Mouse (Mus musculus) C2C12 (cell line): ENCODE data around the gene Ercc2. TPM values are rescaled to one million over a fixed set of nuclear protein-coding genes. Genes with fewer than 3 reads are reported as not detected.

Experiments used
- H3K27me3 ChIP-seq: one replicate; pipeline ENCODE4 v1.6.1; 2011; ENCODE audit not compliant: control insufficient read depth, insufficient read depth, insufficient read length
- H3K36me3 ChIP-seq: one replicate; pipeline ENCODE4 v1.6.1; 2011; ENCODE audit not compliant: control insufficient read depth, insufficient read depth
- H3K4me3 ChIP-seq: one replicate; pipeline ENCODE4 v1.5.1; 2011; ENCODE audit warnings: mild to moderate bottlenecking, control low read depth; ENCODE audit not compliant: poor library complexity, insufficient read depth, severe bottlenecking
- H3K79me2 ChIP-seq: one replicate; pipeline ENCODE4 v1.6.1; 2011; ENCODE audit not compliant: control insufficient read depth, insufficient read depth
- H3K79me3 ChIP-seq: one replicate; pipeline ENCODE4 v1.6.1; 2011; ENCODE audit warnings: low read depth, control low read depth
- H3ac ChIP-seq: one replicate; pipeline ENCODE3; 2011; ENCODE audit warnings: low read depth; ENCODE audit not compliant: control insufficient read depth, insufficient read length
- CEBPB ChIP-seq: IDR thresholded peaks from one replicate; pipeline ENCODE4 v1.6.1; 2011; ENCODE audit warnings: low read depth, mild to moderate bottlenecking, control low read depth, moderate library complexity
- CTCF ChIP-seq: IDR thresholded peaks from one replicate; pipeline ENCODE4 v1.5.1; 2011; ENCODE audit not compliant: control insufficient read depth, insufficient read depth, insufficient read length
- FOSL1 ChIP-seq: IDR thresholded peaks from one replicate; pipeline ENCODE4 v1.8.0; 2011; ENCODE audit warnings: mild to moderate bottlenecking, low read length; ENCODE audit not compliant: poor library complexity, insufficient read depth, severe bottlenecking
- MAX ChIP-seq: IDR thresholded peaks from one replicate; pipeline ENCODE4 v1.6.1; 2011; ENCODE audit warnings: mild to moderate bottlenecking, control low read depth
- MYOD1 ChIP-seq: IDR thresholded peaks from one replicate; pipeline ENCODE4 v1.6.1; 2011; ENCODE audit warnings: low read depth; ENCODE audit not compliant: control insufficient read depth, insufficient read length
- MYOG ChIP-seq: IDR thresholded peaks from one replicate; pipeline ENCODE4 v1.6.1; 2011; ENCODE audit not compliant: control insufficient read depth, insufficient read length; ENCODE audit errors: extremely low read depth
- USF1 ChIP-seq: IDR thresholded peaks from one replicate; pipeline ENCODE4 v1.6.1; 2011; ENCODE audit warnings: low read depth, mild to moderate bottlenecking, control low read depth, moderate library complexity
- polyA plus RNA-seq: library from polyadenylated mRNA; unstranded; fragments of >200 nt; fragmentation: generic; extraction: Trizol; gene quantifications from one replicate; pipeline ENCODE4 v1.2.1, GENCODE M21; 2012; ENCODE audit warnings: missing spikeins

Gene Ercc2
- polyA plus RNA-seq, 1 experiment, result 9.7 TPM

DNA sequence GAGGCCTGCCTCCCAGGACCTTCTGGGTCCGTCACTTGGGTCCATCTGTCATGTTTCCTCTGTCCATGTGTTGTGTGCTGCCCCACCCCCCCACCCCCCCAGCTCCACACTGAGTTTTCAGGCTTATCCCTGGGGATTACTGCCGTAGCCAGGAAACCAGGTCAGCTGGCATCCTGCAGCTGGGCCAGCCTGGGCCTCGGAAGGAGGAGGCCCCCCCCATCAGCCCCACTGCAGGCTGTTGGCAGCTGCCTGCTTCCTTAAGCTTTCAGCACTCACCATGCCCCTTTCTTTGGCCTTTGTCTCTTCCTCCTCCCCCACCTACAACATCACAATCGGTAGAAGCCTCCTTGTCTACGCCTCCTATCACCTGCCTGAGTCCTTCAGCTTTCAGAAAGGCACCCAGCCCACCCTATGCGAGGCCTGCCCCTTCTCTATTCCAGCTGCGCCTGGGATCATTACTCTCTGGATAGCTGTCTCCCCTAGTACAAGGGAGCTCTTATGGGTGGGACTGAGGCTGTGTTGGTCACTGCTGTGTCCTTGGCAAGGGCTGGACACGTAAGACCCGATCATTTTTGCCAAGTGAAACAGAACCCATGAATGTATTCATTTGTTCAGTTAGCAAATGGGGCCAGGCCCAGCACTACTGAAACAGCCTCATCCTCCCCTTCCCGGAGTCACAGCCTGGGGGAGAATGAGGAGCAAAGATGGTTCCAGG is 7.0 kb downstream of the Ercc2 start:
- Histone ChIP-seq H3ac (no peak overlapping the region), H3K79me3 (no peaks in the 10 kb centered on the region), H3K79me2 (peaks cover 7% of the 10 kb centered on the region), H3K4me3 (no peak overlapping the region), H3K36me3 (peaks cover 4% of the 10 kb centered on the region), H3K27me3 (no peaks in the 10 kb centered on the region)
- TF ChIP-seq USF1 (no peak), MAX (no peak), MYOG (no peak), CTCF (no peak), FOSL1 (no peak), MYOD1 (no peak), CEBPB (no peak)

DNA sequence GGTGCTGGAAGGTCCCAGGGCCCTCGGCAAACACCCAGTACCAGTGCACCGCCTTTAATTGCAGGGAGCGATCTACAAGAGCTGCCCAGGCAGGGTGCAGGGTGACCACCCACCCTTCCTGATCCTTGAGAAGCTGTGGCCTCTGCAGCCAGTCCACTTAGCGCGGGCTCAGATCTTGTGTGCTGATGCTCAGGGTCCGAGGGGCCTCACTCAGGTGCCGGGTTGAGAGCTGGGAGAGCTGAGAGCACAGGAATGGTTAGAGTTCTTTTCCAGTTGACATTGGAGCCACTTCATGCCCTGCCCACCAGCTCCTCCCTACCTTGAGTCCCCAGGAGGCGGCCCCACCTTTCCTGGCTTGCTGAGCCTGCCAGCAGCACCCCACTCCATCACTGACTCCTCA is 12.7 kb downstream of the Ercc2 start:
- Histone ChIP-seq H3K79me2 (no peaks in the 10 kb centered on the region), H3K36me3 (peaks cover 4% of the 10 kb centered on the region), H3ac (no peak overlapping the region), H3K4me3 (no peak overlapping the region), H3K27me3 (no peaks in the 10 kb centered on the region), H3K79me3 (no peaks in the 10 kb centered on the region)
- TF ChIP-seq MYOD1, result no peak
- TF ChIP-seq CTCF, result no peak

DNA sequence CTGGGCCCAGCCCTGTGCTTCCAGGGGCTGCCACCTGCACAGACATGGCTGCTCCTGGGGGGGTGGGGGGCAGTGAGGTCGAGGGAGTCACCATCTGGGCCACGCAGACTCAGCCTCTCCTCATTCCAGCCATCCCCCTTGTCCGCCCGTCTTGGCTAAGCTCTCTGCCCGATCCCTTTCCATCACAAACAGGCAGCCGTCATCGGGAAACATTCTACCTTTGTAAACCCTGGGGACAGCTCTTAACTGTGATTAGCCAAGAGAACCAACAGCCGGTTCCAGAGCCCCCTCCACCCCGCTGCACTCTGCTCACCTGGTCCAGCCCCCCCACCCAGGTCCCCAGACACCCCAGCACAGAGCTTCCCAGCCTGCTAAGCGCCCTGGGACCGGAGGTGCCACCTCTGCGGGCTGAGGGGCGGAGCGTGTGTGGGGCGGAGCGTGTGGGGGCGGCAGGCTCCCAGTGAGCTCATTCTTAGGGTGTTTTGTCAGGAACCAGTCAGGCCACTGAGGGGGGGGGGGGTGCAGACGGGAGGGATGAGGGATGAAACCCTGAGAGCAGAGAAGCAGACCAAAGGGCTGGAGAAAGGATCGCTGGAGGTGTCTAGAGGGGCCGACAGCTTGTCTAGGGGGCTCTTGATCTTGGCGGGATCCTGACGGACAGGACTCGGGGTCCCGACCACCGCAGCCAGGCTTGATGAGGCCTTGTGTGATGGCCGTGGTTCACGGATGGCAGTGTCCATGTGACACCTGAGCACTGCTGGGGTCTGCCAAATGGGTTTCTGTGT is 17.9 kb downstream of the Ercc2 start:
- no peaks in the 10 kb centered on the region for H3K79me3 ChIP-seq
- no peaks in the 10 kb centered on the region for H3K79me2 ChIP-seq
- H3K36me3 ChIP-seq, result no peaks in the 10 kb centered on the region
- H3K27me3 ChIP-seq, result peaks cover 8% of the 10 kb centered on the region
- no peak overlapping the region for H3K4me3 ChIP-seq
- TF ChIP-seq USF1 (no peak), CEBPB (no peak), MYOG (no peak), FOSL1 (no peak), MAX (no peak), MYOD1 (no peak), CTCF (no peak)
- H3ac ChIP-seq, result no peak overlapping the region

DNA sequence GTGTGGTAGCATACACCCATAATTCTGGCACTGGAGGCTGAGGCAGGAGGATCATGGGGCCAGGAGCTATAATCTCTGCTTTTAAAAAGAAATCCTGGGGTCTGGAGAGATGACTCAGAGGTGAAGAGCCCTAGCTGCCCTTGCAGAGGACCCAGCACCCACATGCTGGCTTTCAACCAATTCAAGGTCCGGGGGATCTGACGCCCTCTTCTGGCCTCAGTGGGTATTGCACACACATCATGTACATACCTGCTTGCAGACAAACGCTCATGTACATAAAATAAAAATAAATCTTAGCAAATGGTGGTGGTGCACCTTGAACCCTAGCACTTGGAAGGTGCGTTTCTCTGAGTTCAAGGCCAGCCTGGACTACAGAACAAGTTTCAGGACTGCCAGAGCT is 19.1 kb downstream of the Ercc2 start:
- TF ChIP-seq FOSL1 (no peak), CEBPB (no peak), MYOD1 (no peak), MAX (no peak), USF1 (no peak), CTCF (no peak), MYOG (no peak)
- no peaks in the 10 kb centered on the region for H3K79me3 ChIP-seq
- peaks cover 8% of the 10 kb centered on the region for H3K27me3 ChIP-seq

DNA sequence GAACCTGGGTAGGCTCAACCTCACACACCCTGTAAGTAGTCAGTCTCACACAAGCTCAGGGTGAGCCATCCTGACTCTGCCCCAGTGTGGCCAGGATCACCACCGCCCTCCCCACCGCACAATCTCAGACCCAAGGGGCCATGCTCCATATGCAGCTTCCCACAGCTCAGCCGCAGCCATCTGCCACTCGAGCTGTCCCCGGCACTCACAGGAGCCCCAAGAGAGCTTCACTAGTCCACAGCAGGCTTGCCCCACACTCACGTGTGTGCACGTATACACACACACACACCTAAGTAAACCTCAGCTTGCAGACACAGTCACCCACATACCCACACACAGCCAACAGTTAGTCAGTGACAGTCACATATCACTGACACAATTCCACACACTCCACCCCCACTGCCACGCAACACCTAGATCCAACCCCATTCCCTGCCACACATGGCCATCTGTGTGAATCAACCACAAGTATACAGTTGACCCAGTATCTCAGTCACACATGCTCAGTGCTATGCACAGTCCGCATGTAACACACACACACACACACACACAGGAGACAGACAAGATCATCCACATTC is 20.8 kb downstream of the Ercc2 start:
- peaks cover 8% of the 10 kb centered on the region for H3K27me3 ChIP-seq
- H3K79me3 ChIP-seq, result no peaks in the 10 kb centered on the region
- no peak overlapping the region for H3ac ChIP-seq
- TF ChIP-seq MYOD1 (no peak), MAX (no peak), FOSL1 (no peak), CTCF (no peak), CEBPB (no peak), USF1 (no peak), MYOG (no peak)
- H3K36me3 ChIP-seq, result no peaks in the 10 kb centered on the region
- no peaks in the 10 kb centered on the region for H3K79me2 ChIP-seq
- H3K4me3 ChIP-seq, result no peak overlapping the region

More for the DNA sequence above, 19.1 kb downstream of the Ercc2 start:
- no peak overlapping the region for H3ac ChIP-seq
- H3K36me3 ChIP-seq, result no peaks in the 10 kb centered on the region
- H3K79me2 ChIP-seq, result no peaks in the 10 kb centered on the region
- H3K4me3 ChIP-seq, result no peak overlapping the region
